Mouse (Mus musculus): ENCODE results near the gene Gm45716. TPM values are rescaled to one million over a fixed set of nuclear protein-coding genes. Genes with fewer than 3 reads are reported as not detected.

Gm45716 gene
- polyA plus RNA-seq, 1 experiment from 2014 or later: 9.4 TPM

DNA sequence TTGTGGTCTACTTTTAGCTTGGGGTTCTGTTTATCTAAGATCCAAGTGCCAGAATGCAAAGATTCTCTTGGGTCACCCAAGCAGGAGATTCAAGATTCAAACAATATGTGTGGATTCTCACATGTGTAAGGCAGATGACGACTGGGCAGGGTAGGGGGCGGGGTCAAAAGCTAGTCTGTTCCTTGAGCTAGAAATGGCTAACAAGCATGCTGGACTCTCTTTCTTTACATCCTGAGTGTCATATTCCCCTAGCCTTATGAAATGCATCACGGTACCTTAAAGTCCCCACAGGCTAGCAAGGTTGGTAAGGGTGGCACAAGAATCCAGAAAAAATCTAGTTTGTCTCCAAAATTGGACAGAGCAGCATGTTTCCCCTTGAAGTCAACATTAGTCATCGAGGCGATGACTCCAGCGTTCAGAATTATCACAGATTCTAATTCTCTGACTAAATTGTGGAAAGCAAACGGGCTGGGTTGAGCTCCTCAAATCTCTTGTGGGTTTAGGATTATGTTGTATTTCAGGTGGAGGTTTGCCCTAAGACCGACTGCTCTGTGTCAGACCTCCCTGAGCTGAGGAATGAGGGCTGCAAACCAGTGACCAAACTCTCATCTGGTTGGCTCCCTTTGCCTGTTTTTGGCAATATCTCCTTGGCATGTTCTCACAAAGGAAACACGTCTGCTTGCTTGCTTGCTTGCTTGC, 40.9 kb downstream of the Gm45716 start:
- Histone ChIP-seq H3K9ac (ENCODE audit: low read depth, low read length) (no peak overlapping the region), H3K4me1 (ENCODE audit: control insufficient read depth, insufficient read depth, low read length) (peaks cover 30% of the 10 kb centered on the region), H3K36me3 (ENCODE audit: control insufficient read depth, insufficient read depth, low read length) (no peaks in the 10 kb centered on the region), H3K27me3 (replicated peaks; ENCODE audit: control insufficient read depth, insufficient read depth, low read length) (no peaks in the 10 kb centered on the region), H3K27ac (ENCODE audit: low read length) (no peak overlapping the region), H3K9me3 (ENCODE audit: control insufficient read depth, low read length) (no peaks in the 10 kb centered on the region), H3K4me2 (ENCODE audit: low read depth, low read length) (no peak overlapping the region), H3K4me3 (ENCODE audit: low read length) (no peak overlapping the region)
- no peak for ATAC-seq
- 86% methylated on average over 9 of the region's 9 CpGs for WGBS

DNA sequence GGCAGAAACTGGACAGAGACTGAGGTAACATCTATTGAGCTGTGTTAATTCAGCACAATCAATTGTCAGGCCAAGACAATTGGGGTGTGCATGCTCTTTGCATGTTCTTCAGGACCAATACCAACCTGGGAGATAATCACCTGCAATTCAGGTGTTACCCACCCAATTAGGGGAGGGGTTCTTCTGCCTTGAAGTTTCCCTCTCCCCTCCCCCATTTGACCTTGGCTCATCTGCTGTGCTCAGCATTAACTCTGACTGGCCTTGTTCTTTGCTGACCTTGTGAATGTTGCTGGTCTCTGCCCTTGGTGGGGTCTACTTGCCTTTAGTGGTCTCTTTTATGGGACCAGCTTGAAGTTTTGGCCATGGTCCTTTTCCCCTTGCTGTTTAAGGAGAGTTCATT, 42.3 kb downstream of the Gm45716 start:
- ATAC-seq: no peak

DNA sequence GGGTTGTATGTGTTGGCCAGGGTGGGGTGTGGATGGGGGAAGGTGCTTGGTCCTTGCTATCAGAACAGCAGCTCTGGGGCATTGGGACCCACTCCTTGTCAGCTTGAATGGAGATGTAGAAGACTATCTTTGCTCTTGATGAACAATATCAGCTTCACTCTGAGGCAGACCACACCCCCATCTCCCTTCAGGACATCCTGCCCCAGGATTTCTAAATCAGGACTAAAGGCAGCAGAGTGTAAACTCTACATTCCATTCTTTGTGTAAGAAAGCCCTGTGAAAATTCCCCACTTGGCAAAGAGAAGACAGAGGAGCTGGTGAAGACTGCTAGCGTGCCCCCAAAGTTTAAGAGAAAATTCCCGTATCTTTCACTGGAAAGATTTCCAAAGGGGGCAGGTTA, 43.2 kb downstream of the Gm45716 start:
- no peak for ATAC-seq
- Histone ChIP-seq H3K27me3 (replicated peaks; ENCODE audit: control insufficient read depth, insufficient read depth, low read length) (no peaks in the 10 kb centered on the region), H3K9me3 (ENCODE audit: control insufficient read depth, low read length) (no peaks in the 10 kb centered on the region), H3K9ac (ENCODE audit: low read depth, low read length) (no peak overlapping the region), H3K4me1 (ENCODE audit: control insufficient read depth, insufficient read depth, low read length) (peaks cover 22% of the 10 kb centered on the region), H3K4me3 (ENCODE audit: low read length) (no peak overlapping the region), H3K36me3 (ENCODE audit: control insufficient read depth, insufficient read depth, low read length) (no peaks in the 10 kb centered on the region), H3K4me2 (ENCODE audit: low read depth, low read length) (no peak overlapping the region), H3K27ac (ENCODE audit: low read length) (peak overlapping the region; percentile 46)
- 49% methylated on average over 2 of the region's 2 CpGs for WGBS

More for the DNA sequence above, 42.3 kb downstream of the Gm45716 start:
- Histone ChIP-seq H3K4me1 (ENCODE audit: control insufficient read depth, insufficient read depth, low read length) (peaks cover 26% of the 10 kb centered on the region), H3K4me3 (ENCODE audit: low read length) (no peak overlapping the region), H3K27ac (ENCODE audit: low read length) (0 out of 2 replicates have a peak overlapping the region, but pooled peaks have one; percentile 46), H3K36me3 (ENCODE audit: control insufficient read depth, insufficient read depth, low read length) (no peaks in the 10 kb centered on the region), H3K4me2 (ENCODE audit: low read depth, low read length) (no peak overlapping the region), H3K27me3 (replicated peaks; ENCODE audit: control insufficient read depth, insufficient read depth, low read length) (no peaks in the 10 kb centered on the region), H3K9me3 (ENCODE audit: control insufficient read depth, low read length) (no peaks in the 10 kb centered on the region), H3K9ac (ENCODE audit: low read depth, low read length) (no peak overlapping the region)

DNA sequence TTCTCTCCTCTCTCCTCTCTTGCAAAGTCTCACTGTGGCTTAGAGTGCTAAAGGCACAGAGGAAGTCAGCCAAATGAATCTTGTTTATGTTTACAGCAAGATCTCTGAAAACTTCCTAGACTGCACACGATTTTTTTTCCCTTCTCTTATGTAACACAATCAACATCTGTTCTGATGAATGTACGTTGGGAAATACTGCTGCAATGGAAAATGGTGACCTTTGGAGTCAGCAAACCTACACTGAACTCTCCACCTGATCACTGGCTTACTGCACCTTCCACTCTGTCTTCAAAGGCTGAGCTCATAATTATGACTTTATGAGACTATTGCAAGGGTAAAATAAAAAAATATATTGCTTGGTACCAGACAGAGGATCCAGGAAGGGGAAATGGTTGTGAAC, 44.1 kb downstream of the Gm45716 start:
- ATAC-seq: peak; percentile 90
- H3K4me1 ChIP-seq (ENCODE audit: control insufficient read depth, insufficient read depth, low read length): peaks cover 22% of the 10 kb centered on the region
- H3K27ac ChIP-seq (ENCODE audit: low read length): peak overlapping the region; percentile 50; the same call in 1 of the 2 replicates
- no peaks in the 10 kb centered on the region for H3K27me3 ChIP-seq (replicated peaks; ENCODE audit: control insufficient read depth, insufficient read depth, low read length)
- H3K36me3 ChIP-seq (ENCODE audit: control insufficient read depth, insufficient read depth, low read length): no peaks in the 10 kb centered on the region
- no peak overlapping the region for H3K4me2 ChIP-seq (ENCODE audit: low read depth, low read length)
- no peak overlapping the region for H3K4me3 ChIP-seq (ENCODE audit: low read length)
- no peak overlapping the region for H3K9ac ChIP-seq (ENCODE audit: low read depth, low read length)
- WGBS: 18% methylated on average over 2 of the region's 2 CpGs
- H3K9me3 ChIP-seq (ENCODE audit: control insufficient read depth, low read length): no peaks in the 10 kb centered on the region

DNA sequence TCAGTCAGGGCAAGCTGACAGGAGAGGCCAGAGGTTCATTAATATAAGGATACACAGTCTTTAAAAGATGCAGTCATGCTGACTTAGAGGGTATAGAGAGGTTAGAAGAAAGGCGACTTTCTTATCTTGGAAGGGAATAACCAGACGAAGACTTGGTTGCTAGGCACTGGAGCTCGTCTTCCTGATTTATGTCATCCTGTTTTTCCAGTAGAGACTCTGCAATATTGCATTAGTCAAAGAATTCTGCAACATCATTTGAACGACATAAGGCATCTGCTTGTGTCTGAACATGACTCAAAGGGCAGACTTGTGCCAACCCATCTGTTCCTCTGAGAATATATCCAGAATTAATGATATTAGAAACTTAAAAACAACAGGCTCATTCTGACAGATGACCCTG, 45.2 kb downstream of the Gm45716 start:
- Histone ChIP-seq H3K4me2 (ENCODE audit: low read depth, low read length) (no peak overlapping the region), H3K4me3 (ENCODE audit: low read length) (no peak overlapping the region), H3K27ac (ENCODE audit: low read length) (no peak overlapping the region), H3K27me3 (replicated peaks; ENCODE audit: control insufficient read depth, insufficient read depth, low read length) (no peaks in the 10 kb centered on the region), H3K36me3 (ENCODE audit: control insufficient read depth, insufficient read depth, low read length) (no peaks in the 10 kb centered on the region), H3K4me1 (ENCODE audit: control insufficient read depth, insufficient read depth, low read length) (peaks cover 22% of the 10 kb centered on the region), H3K9me3 (ENCODE audit: control insufficient read depth, low read length) (no peaks in the 10 kb centered on the region), H3K9ac (ENCODE audit: low read depth, low read length) (no peak overlapping the region)
- peak; percentile 12; the same call in 1 of the 2 replicates for ATAC-seq
- 15% methylated on average over 4 of the region's 4 CpGs for WGBS

DNA sequence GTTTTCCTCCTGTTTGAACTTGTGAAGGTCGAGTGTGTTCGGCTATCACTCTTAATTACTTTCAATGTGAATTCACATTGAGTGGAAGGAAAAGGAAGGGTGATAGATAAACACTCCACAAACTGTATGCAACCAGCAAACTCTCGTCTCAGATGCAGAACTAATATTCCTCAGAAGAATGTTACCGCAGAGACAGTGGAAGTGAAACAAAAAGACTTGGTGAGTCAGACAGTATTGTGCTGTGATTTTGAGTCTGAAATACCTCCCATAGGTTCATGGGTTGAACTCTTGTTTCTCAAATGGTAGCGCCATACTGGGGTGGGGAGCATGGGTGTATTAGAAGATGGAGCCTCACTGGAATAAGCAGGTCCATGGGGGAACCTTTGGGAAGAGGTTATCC, 47.7 kb downstream of the Gm45716 start:
- 86% methylated on average over 5 of the region's 5 CpGs for WGBS
- ATAC-seq: no peak
- H3K27me3 ChIP-seq (replicated peaks; ENCODE audit: control insufficient read depth, insufficient read depth, low read length): no peaks in the 10 kb centered on the region

DNA sequence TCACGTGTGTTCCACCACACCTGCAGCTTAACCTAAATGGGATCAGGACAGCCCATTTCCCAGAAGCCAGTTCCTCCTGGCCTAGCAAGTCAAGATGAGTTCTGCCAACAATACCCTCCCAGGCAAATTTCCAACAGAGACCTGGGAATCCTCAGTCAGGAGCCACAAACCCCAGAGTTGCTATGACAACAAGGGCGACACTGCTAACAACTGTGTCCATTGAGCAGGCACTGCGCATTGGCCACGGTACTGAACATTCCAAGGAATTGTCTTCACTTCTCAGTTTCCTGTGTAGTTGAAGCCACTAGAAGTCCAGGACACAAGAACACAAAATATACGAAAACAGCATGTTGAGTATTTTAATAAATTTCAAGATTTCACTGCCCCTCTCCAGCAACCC, 50.1 kb downstream of the Gm45716 start:
- no peak overlapping the region for H3K27ac ChIP-seq (ENCODE audit: low read length)
- H3K9me3 ChIP-seq (ENCODE audit: control insufficient read depth, low read length): no peaks in the 10 kb centered on the region
- H3K4me2 ChIP-seq (ENCODE audit: low read depth, low read length): no peak overlapping the region
- no peaks in the 10 kb centered on the region for H3K36me3 ChIP-seq (ENCODE audit: control insufficient read depth, insufficient read depth, low read length)
- no peaks in the 10 kb centered on the region for H3K27me3 ChIP-seq (replicated peaks; ENCODE audit: control insufficient read depth, insufficient read depth, low read length)
- WGBS: 73% methylated on average over 5 of the region's 5 CpGs
- no peak overlapping the region for H3K4me3 ChIP-seq (ENCODE audit: low read length)
- peaks cover under 1% of the 10 kb centered on the region; the same call in 1 of the 2 replicates for H3K4me1 ChIP-seq (ENCODE audit: control insufficient read depth, insufficient read depth, low read length)
- no peak for ATAC-seq
- H3K9ac ChIP-seq (ENCODE audit: low read depth, low read length): no peak overlapping the region

More for the DNA sequence above, 47.7 kb downstream of the Gm45716 start:
- Histone ChIP-seq H3K4me3 (ENCODE audit: low read length) (no peak overlapping the region), H3K4me2 (ENCODE audit: low read depth, low read length) (no peak overlapping the region), H3K9ac (ENCODE audit: low read depth, low read length) (no peak overlapping the region), H3K27ac (ENCODE audit: low read length) (no peak overlapping the region), H3K4me1 (ENCODE audit: control insufficient read depth, insufficient read depth, low read length) (peaks cover 18% of the 10 kb centered on the region), H3K9me3 (ENCODE audit: control insufficient read depth, low read length) (no peaks in the 10 kb centered on the region), H3K36me3 (ENCODE audit: control insufficient read depth, insufficient read depth, low read length) (no peaks in the 10 kb centered on the region)

DNA sequence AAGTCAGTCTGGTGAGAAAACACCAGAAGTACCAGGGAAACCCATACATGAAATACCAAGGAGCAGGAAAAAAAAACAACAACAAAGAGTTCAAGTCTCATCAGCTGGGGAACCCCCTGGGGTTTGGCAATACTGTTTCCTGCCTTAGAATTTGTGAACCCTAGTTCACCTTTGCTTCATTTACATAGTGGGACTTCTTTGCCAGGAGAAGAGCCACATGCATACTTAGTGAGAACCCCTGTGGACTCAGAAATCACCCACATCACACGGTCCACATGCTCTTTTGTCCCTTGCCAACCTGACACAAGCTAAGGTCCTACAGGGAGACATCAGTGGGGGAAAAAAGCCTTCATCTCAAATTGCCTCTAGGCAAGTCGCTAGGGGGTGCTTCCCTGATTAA, 51.2 kb downstream of the Gm45716 start:
- no peak overlapping the region for H3K4me2 ChIP-seq (ENCODE audit: low read depth, low read length)
- ATAC-seq: no peak
- H3K27ac ChIP-seq (ENCODE audit: low read length): no peak overlapping the region
- H3K9me3 ChIP-seq (ENCODE audit: control insufficient read depth, low read length): no peaks in the 10 kb centered on the region
- H3K27me3 ChIP-seq (replicated peaks; ENCODE audit: control insufficient read depth, insufficient read depth, low read length): no peaks in the 10 kb centered on the region
- H3K36me3 ChIP-seq (ENCODE audit: control insufficient read depth, insufficient read depth, low read length): no peaks in the 10 kb centered on the region
- WGBS: 38% methylated on average over 2 of the region's 2 CpGs
- no peaks in the 10 kb centered on the region for H3K4me1 ChIP-seq (ENCODE audit: control insufficient read depth, insufficient read depth, low read length)
- H3K4me3 ChIP-seq (ENCODE audit: low read length): no peak overlapping the region
- H3K9ac ChIP-seq (ENCODE audit: low read depth, low read length): no peak overlapping the region

DNA sequence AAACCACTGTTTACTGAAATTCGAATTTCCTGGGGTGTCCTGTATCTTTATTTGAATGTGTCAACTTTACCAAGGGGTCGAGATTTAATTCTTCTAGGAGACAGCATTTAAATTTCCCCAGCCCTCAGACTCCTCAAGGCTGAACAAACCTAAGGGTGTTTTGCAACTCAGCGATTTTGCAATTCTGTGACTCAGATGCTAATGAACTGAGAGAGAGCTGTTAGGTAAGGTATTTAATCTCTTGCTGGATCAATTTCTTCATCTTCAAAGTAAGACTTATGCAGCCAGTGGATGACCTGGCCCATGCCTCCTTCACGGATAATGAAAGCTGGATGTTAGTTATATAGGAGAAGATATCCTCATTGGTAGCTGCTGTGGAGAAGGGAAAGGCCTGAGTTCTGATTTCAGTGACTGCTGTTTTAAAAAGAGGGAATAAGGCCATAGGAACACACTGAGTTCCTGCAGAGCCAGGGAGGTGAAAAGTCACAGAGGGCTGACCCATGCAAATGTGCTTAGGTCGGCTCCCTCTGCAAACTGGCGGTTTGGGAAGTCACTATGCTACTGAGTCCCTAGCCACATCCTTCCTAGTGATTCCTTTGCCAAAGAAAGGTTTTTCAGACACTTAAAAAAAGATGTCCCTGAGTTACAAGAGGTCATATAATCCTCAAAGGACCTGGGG, 53.3 kb downstream of the Gm45716 start:
- Histone ChIP-seq H3K9ac (ENCODE audit: low read depth, low read length) (no peak overlapping the region), H3K27ac (ENCODE audit: low read length) (no peak overlapping the region), H3K9me3 (ENCODE audit: control insufficient read depth, low read length) (no peaks in the 10 kb centered on the region), H3K4me1 (ENCODE audit: control insufficient read depth, insufficient read depth, low read length) (no peaks in the 10 kb centered on the region), H3K4me2 (ENCODE audit: low read depth, low read length) (no peak overlapping the region), H3K27me3 (replicated peaks; ENCODE audit: control insufficient read depth, insufficient read depth, low read length) (no peaks in the 10 kb centered on the region), H3K4me3 (ENCODE audit: low read length) (no peak overlapping the region), H3K36me3 (ENCODE audit: control insufficient read depth, insufficient read depth, low read length) (no peaks in the 10 kb centered on the region)
- 29% methylated on average over 6 of the region's 6 CpGs for WGBS
- peak; percentile 50 for ATAC-seq
